Mouse (Mus musculus) liver, postnatal 0 days (tissue): ENCODE data around the gene Mlc1.

Experiments used
- CTCF ChIP-seq: sonication (generic); IDR thresholded peaks from 2 replicates; pipeline ENCODE4 v1.5.1; 2016; ENCODE audit warnings: antibody characterized with exemption, low read depth
- EP300 ChIP-seq: IDR thresholded peaks from 2 replicates; pipeline ENCODE4 v1.6.1; 2016; ENCODE audit warnings: antibody characterized with exemption, low read depth, mild to moderate bottlenecking

- TF ChIP-seq EP300 (no peak), CTCF (no peak)
These were observed 29.0 kb upstream of the Mlc1 start for GRCm38 (mm10) chr15:89007781-89008180.
